Mouse (Mus musculus) brain, embryonic 14.5 days (tissue): Measurements from ENCODE around the gene Borcs5. TPM values are rescaled to one million over a fixed set of nuclear protein-coding genes. Genes with fewer than 3 reads are reported as not detected.
A peak's percentile ranks its signal among the peaks of the same experiment; 100 is the strongest.
"Not testable (repeated sequence)": the region's sequence is repeated elsewhere in the genome, so short reads cannot be mapped to it uniquely, and the experiment has no call there.

Experiments
- DNase-seq: peaks from one replicate; pipeline ENCODE4 v3.0.0-alpha.2; 2011; ENCODE audit warnings: low read depth
- CTCF ChIP-seq: fragments of 200-500 bp; IDR thresholded peaks from 2 replicates; pipeline ENCODE4 v1.5.1; 2012; ENCODE audit warnings: inconsistent platforms, mild to moderate bottlenecking, moderate library complexity, borderline replicate concordance; ENCODE audit not compliant: insufficient read depth, insufficient read length; ENCODE audit errors: extremely low read depth
- POLR2A ChIP-seq: fragments of 200-500 bp; IDR thresholded peaks from 2 replicates; pipeline ENCODE4 v1.6.1; 2012; ENCODE audit warnings: mild to moderate bottlenecking, inconsistent platforms, borderline replicate concordance; ENCODE audit not compliant: poor library complexity, insufficient read depth, insufficient read length, severe bottlenecking; ENCODE audit errors: extremely low read depth
- polyA plus RNA-seq: library from polyadenylated mRNA; depleted of rRNA; stranded (reverse); fragments of >200 nt; gene quantifications from 2 replicates; pipeline ENCODE4 v1.2.3, GENCODE M21; 2012

Gene Borcs5
- polyA plus RNA-seq, 1 experiment, result 28.3 TPM

GRCm38 (mm10) chr6:134659108-134659958 is 20.0 kb downstream of the Borcs5 start:
- TF ChIP-seq CTCF (peak; percentile 72; the same call in 1 of the 2 replicates), POLR2A (no peak)
- DNase-seq, result peak; percentile 77

- DNase-seq, result no peak
- no peak for TF ChIP-seq POLR2A
- no peak for TF ChIP-seq CTCF
These were observed 21.6 kb downstream of the Borcs5 start for GRCm38 (mm10) chr6:134660714-134661406.

- TF ChIP-seq CTCF (no peak), POLR2A (no peak)
- DNase-seq, result no peak
These were observed 25.3 kb downstream of the Borcs5 start for GRCm38 (mm10) chr6:134664573-134664972.

- no peak for TF ChIP-seq POLR2A
- no peak for TF ChIP-seq CTCF
- no peak for DNase-seq
These were observed 26.5 kb downstream of the Borcs5 start for GRCm38 (mm10) chr6:134665817-134666216.

GRCm38 (mm10) chr6:134668519-134668918 is 29.2 kb downstream of the Borcs5 start:
- no peak for TF ChIP-seq POLR2A
- no peak for TF ChIP-seq CTCF

GRCm38 (mm10) chr6:134669179-134669865 is 30.0 kb downstream of the Borcs5 start:
- no peak for TF ChIP-seq CTCF
- TF ChIP-seq POLR2A, result no peak
- no peak for DNase-seq

More at GRCm38 (mm10) chr6:134668519-134668918, 29.2 kb downstream of the Borcs5 start:
- no peak for DNase-seq

- no peak for TF ChIP-seq POLR2A
- DNase-seq, result peak; percentile 34
These were observed 31.6 kb downstream of the Borcs5 start for GRCm38 (mm10) chr6:134670881-134671411.

- not testable (repeated sequence) for DNase-seq
These were observed 34.4 kb downstream of the Borcs5 start for GRCm38 (mm10) chr6:134673712-134674111.

- no peak for DNase-seq
- TF ChIP-seq CTCF (no peak), POLR2A (no peak)
These were observed 38.2 kb downstream of the Borcs5 start for GRCm38 (mm10) chr6:134677504-134677903.

GRCm38 (mm10) chr6:134678037-134678436 is 38.7 kb downstream of the Borcs5 start:
- DNase-seq, result no peak
- TF ChIP-seq CTCF, result no peak
- TF ChIP-seq POLR2A, result no peak

GRCm38 (mm10) chr6:134679330-134679729 is 40.0 kb downstream of the Borcs5 start:
- not testable (repeated sequence) for DNase-seq
